15 mouse cellular contexts compared by ENCODE assay signal in genomic region chr9:67300769-67301168, GRCm38 (mm10).
"Had no signal": no experiment of that assay in that cellular context is flagged by ENCODE, and none has a peak within 500 bp of the region (broad histone marks: within the 10 kb centered on the region; RNA-seq: fewer than 3 reads in every experiment).

No protein-coding gene starts in this region.

- H3K27ac ChIP-seq: limb, embryonic 15.5 days; liver, embryonic 12.5 days; midbrain, embryonic 12.5 days; neural tube, embryonic 12.5 days had no signal

- DNase-seq: kidney, adult 2 months; kidney, postnatal 25 days; lung, embryonic 14.5 days; lung, postnatal 10 days; lung, postnatal 4 days; retina, postnatal 1 day; right cerebral cortex, postnatal 4 days; spleen, adult 18-20 months; thymus, postnatal 36 days had no signal

- H3K9me3 ChIP-seq: limb, embryonic 15.5 days; liver, embryonic 12.5 days; midbrain, embryonic 12.5 days; neural tube, embryonic 12.5 days had no signal

- H3K36me3 ChIP-seq: liver, embryonic 12.5 days; midbrain, embryonic 12.5 days; neural tube, embryonic 12.5 days had no signal

- ATAC-seq: intestine, embryonic 16.5 days; liver, embryonic 12.5 days had no signal

- H3K9ac ChIP-seq: limb, embryonic 15.5 days; liver, embryonic 12.5 days; lung, embryonic 14.5 days; midbrain, embryonic 12.5 days; neural tube, embryonic 12.5 days had no signal

- H3K4me3 ChIP-seq: limb, embryonic 15.5 days; liver, embryonic 12.5 days; midbrain, embryonic 12.5 days; myocyte; neural tube, embryonic 12.5 days had no signal

- H3K27me3 ChIP-seq: limb, embryonic 15.5 days; liver, embryonic 12.5 days; midbrain, embryonic 12.5 days; neural tube, embryonic 12.5 days had no signal

- H3K4me1 ChIP-seq: liver, embryonic 12.5 days; midbrain, embryonic 12.5 days; neural tube, embryonic 12.5 days had no signal

- H3K4me2 ChIP-seq: limb, embryonic 15.5 days; liver, embryonic 12.5 days; lung, embryonic 14.5 days; midbrain, embryonic 12.5 days; neural tube, embryonic 12.5 days had no signal
